Mouse (Mus musculus) cerebellum, postnatal 10 days (tissue): Measurements from ENCODE around the gene Tshz3.

Experiments used
- DNase-seq, 2 experiments: peaks; one replicate each; pipeline ENCODE4 v3.0.0; 2021; ENCODE audit warnings: mixed read lengths in 2 of 2

The Tshz3 gene

GRCm38 (mm10) chr7:36697118-36697855 is 631 bp upstream of the Tshz3 start:
- peak; percentile 76 to 78 for DNase-seq

GRCm38 (mm10) chr7:36698589-36698946 is 650 bp downstream of the Tshz3 start:
- DNase-seq = no peak

GRCm38 (mm10) chr7:36699001-36699987 is 1.4 kb downstream of the Tshz3 start:
- DNase-seq = peak; percentile 51 to 53

- no peak for DNase-seq
Observed at GRCm38 (mm10) chr7:36706636-36707035, 8.7 kb downstream of the Tshz3 start.

GRCm38 (mm10) chr7:36707266-36707665 is 9.3 kb downstream of the Tshz3 start:
- no peak for DNase-seq

GRCm38 (mm10) chr7:36707681-36708350 is 9.9 kb downstream of the Tshz3 start:
- DNase-seq = peak; percentile 45 to 49

GRCm38 (mm10) chr7:36708823-36709222 is 10.9 kb downstream of the Tshz3 start:
- no peak for DNase-seq

GRCm38 (mm10) chr7:36709239-36709638 is 11.3 kb downstream of the Tshz3 start:
- peak; percentile 63 to 69 for DNase-seq

- DNase-seq = no peak
Observed at GRCm38 (mm10) chr7:36709974-36710373, 12.1 kb downstream of the Tshz3 start.

- no peak for DNase-seq
Observed at GRCm38 (mm10) chr7:36710387-36710786, 12.5 kb downstream of the Tshz3 start.

GRCm38 (mm10) chr7:36711766-36712165 is 13.8 kb downstream of the Tshz3 start:
- DNase-seq = peak; percentile 64 to 65

- DNase-seq = peak; percentile 52 to 70
Observed at GRCm38 (mm10) chr7:36714323-36714722, 16.4 kb downstream of the Tshz3 start.

- peak; percentile 49 to 50 for DNase-seq
Observed at GRCm38 (mm10) chr7:36717192-36717591, 19.3 kb downstream of the Tshz3 start.

GRCm38 (mm10) chr7:36720830-36721229 is 22.9 kb downstream of the Tshz3 start:
- no peak for DNase-seq

GRCm38 (mm10) chr7:36736303-36737050 is 38.6 kb downstream of the Tshz3 start:
- DNase-seq = peak; percentile 78 to 80

- no peak for DNase-seq
Observed at GRCm38 (mm10) chr7:36751480-36751879, 53.6 kb downstream of the Tshz3 start.

- DNase-seq = no peak
Observed at GRCm38 (mm10) chr7:36767501-36768092, 69.7 kb downstream of the Tshz3 start.

- DNase-seq = no peak
Observed at GRCm38 (mm10) chr7:36773086-36773485, 75.2 kb downstream of the Tshz3 start.

GRCm38 (mm10) chr7:36776956-36777355 is 79.0 kb downstream of the Tshz3 start:
- peak; percentile 31 to 37 for DNase-seq

GRCm38 (mm10) chr7:36778456-36778855 is 80.5 kb downstream of the Tshz3 start:
- DNase-seq = no peak

- DNase-seq = no peak
Observed at GRCm38 (mm10) chr7:36784243-36784773, 86.4 kb downstream of the Tshz3 start.
